Comparison of ENCODE assay signal across 12 mouse cellular contexts in the genomic region with DNA sequence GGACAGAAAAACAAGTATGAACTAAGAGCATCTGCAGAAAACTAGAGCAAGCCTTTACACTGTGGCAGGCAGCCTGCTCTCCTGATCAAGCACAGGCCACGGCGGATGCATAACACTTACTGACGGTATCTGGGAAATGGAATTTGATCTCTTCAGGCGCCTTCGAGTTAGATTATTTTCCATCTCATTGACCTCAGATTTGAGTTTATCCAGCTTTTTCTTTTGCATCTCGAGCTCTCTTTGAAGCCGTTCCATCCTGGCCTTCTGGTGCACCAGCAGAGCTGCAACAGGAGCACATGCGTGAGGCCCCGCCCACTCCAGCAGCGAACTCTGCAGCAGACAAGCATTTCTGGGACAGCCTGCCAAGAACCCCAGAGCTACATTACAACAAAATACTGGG. TPM values are rescaled to one million over a fixed set of nuclear protein-coding genes. Genes with fewer than 3 reads are reported as not detected.
A peak's percentile ranks its signal among the peaks of the same experiment; 100 is the strongest.
DNase-seq lines count a peak whose midpoint lies in the region; ATAC-seq and TF ChIP-seq lines count a peak whose summit lies in the region.
"Had no signal": no experiment of that assay in that cellular context is flagged by ENCODE, and none has a peak within 500 bp of the region (broad histone marks: within the 10 kb centered on the region; RNA-seq: fewer than 3 reads in every experiment).

No protein-coding gene starts in this region.

- H3K4me1 ChIP-seq in forebrain, postnatal 0 days (ENCODE audit: insufficient read depth), result no peaks in the 10 kb centered on the region
- H3K4me1 ChIP-seq in forebrain, embryonic 16.5 days (replicated peaks; ENCODE audit: control insufficient read depth, insufficient read depth, low read length), result no peaks in the 10 kb centered on the region
- H3K4me1 ChIP-seq: stomach, embryonic 15.5 days had no signal

- 63% methylated on average over 10 of the region's 10 CpGs for WGBS in forebrain, postnatal 0 days
- 63% methylated on average over 10 of the region's 10 CpGs for WGBS in forebrain, embryonic 16.5 days

- H3K4me2 ChIP-seq in forebrain, postnatal 0 days (ENCODE audit: low read depth), result no peak overlapping the region
- H3K4me2 ChIP-seq in forebrain, embryonic 16.5 days (ENCODE audit: low read length), result no peak overlapping the region
- H3K4me2 ChIP-seq: forebrain, embryonic 13.5 days; stomach, embryonic 15.5 days had no signal

- no peak for ATAC-seq in forebrain, postnatal 0 days
- ATAC-seq in forebrain, embryonic 16.5 days, result no peak
- ATAC-seq: CD4-positive, CD25-positive, alpha-beta regulatory T cell, adult 4 months; forebrain, embryonic 13.5 days had no signal

- no peak overlapping the region for H3K27ac ChIP-seq in forebrain, postnatal 0 days (ENCODE audit: low read depth, low read length)
- no peak overlapping the region for H3K27ac ChIP-seq in forebrain, embryonic 16.5 days (ENCODE audit: low read length)
- H3K27ac ChIP-seq: forebrain, embryonic 13.5 days; heart, embryonic 10.5 days; stomach, embryonic 15.5 days had no signal

- H3K36me3 ChIP-seq in forebrain, postnatal 0 days (ENCODE audit: insufficient read depth), result peaks cover 31% of the 10 kb centered on the region
- peaks cover 13% of the 10 kb centered on the region; the same call in 1 of the 2 replicates for H3K36me3 ChIP-seq in forebrain, embryonic 16.5 days (ENCODE audit: control insufficient read depth, insufficient read depth)

- H3K9ac ChIP-seq in forebrain, postnatal 0 days, result no peak overlapping the region
- H3K9ac ChIP-seq in forebrain, embryonic 16.5 days (replicated peaks; ENCODE audit: low read depth, low read length), result no peak overlapping the region
- H3K9ac ChIP-seq: forebrain, embryonic 13.5 days; stomach, embryonic 15.5 days had no signal

- no peaks in the 10 kb centered on the region for H3K27me3 ChIP-seq in forebrain, postnatal 0 days (ENCODE audit: insufficient read depth, low read length)
- H3K27me3 ChIP-seq in forebrain, embryonic 16.5 days (replicated peaks; ENCODE audit: control insufficient read depth, insufficient read depth, low read length), result no peaks in the 10 kb centered on the region
- H3K27me3 ChIP-seq: forebrain, embryonic 13.5 days; stomach, embryonic 15.5 days had no signal

- no peak for TF ChIP-seq CTCF in forebrain, postnatal 0 days (IDR thresholded peaks at IDR 0.05; ENCODE audit: low read depth)

- DNase-seq in forebrain, postnatal 0 days, result peak; percentile 14
- peak; percentile 68 for DNase-seq in left cerebral cortex, postnatal 4 days
- no peak for DNase-seq in left cerebral cortex, adult 9 months (ENCODE audit: low spot score in 2 of 2)
- peak; percentile 35 for DNase-seq in ZHBTc4 (ENCODE audit: low read depth, low spot score)
- DNase-seq in cerebellum, postnatal 14 days, result peak; percentile 61 to 67
- DNase-seq in spleen, postnatal 14 days (ENCODE audit: low spot score in 2 of 2), result no peak
- no peak for DNase-seq in heart, adult 9 months (ENCODE audit: low spot score in 2 of 2)

- H3K9me3 ChIP-seq in forebrain, postnatal 0 days (ENCODE audit: low read length), result no peaks in the 10 kb centered on the region
- H3K9me3 ChIP-seq in forebrain, embryonic 16.5 days (ENCODE audit: control insufficient read depth, low read length), result no peaks in the 10 kb centered on the region
- H3K9me3 ChIP-seq: forebrain, embryonic 13.5 days; heart, embryonic 10.5 days; stomach, embryonic 15.5 days had no signal

- no peak overlapping the region for H3K4me3 ChIP-seq in forebrain, postnatal 0 days (ENCODE audit: low read depth, low read length)
- no peak overlapping the region for H3K4me3 ChIP-seq in forebrain, embryonic 16.5 days (replicated peaks; ENCODE audit: low read length)
- H3K4me3 ChIP-seq: forebrain, embryonic 13.5 days; heart, embryonic 10.5 days; stomach, embryonic 15.5 days had no signal

- intact Hi-C loops in left cerebral cortex, postnatal 4 days (cut with DNase I), result no loop called here

RNA-seq across cellular contexts. Expression of a gene that starts 44.8 kb away (rescaled TPM):
- 45.1 and 62.4 TPM in 2 replicates for total RNA-seq in forebrain, postnatal 0 days (2014; rRNA removed)
- 6.3 and 9.8 TPM in 2 replicates for polyA plus RNA-seq in forebrain, postnatal 0 days (2015; fragmentation: Nextera tagmentation; extraction: Ambion mirVana)
- polyA plus RNA-seq in forebrain, embryonic 16.5 days (2015; fragmentation: Nextera tagmentation; extraction: Ambion mirVana), result 14.9 and 15.8 TPM in 2 replicates
- total RNA-seq in left cerebral cortex, postnatal 4 days (2021), result 10 to 100 TPM; 69.7 to 71.4 TPM

Comparison
In these comparisons a context has a peak if more than half of its experiments do, and no peak if none do; other contexts are left out.
1. DNase-seq: peak in forebrain, postnatal 0 days (single experiment), left cerebral cortex, postnatal 4 days (single experiment), ZHBTc4 (single experiment) and cerebellum, postnatal 14 days (2 of 2); none in left cerebral cortex, adult 9 months (0 of 2), spleen, postnatal 14 days (0 of 2) and heart, adult 9 months (0 of 2).